Mouse (Mus musculus) embryo, embryonic 11 days (tissue): ENCODE measurements at regions not wholly inside any gene's neighbourhood (a gene's known extent, or its start where the extent isn't known, plus 50 kb on each side); places are given as distances from the start of the nearest gene placed in this dataset.

Experiments
- DNase-seq: peaks from one replicate; pipeline ENCODE4 v3.0.0-alpha.2; 2015

GRCm38 (mm10) chr3:105227551-105227950, 160.9 kb downstream of the 4930564D02Rik start:
- no peak for DNase-seq

- no peak for DNase-seq
These were observed 161.8 kb downstream of the 4930564D02Rik start for GRCm38 (mm10) chr3:105228401-105228800.

- no peak for DNase-seq
These were observed 174.4 kb downstream of the 4930564D02Rik start for GRCm38 (mm10) chr3:105241048-105241447.

GRCm38 (mm10) chr3:105257096-105257495, 190.5 kb downstream of the 4930564D02Rik start:
- DNase-seq, result no peak

- peak; percentile 87 for DNase-seq
These were observed 176.9 kb upstream of the Kcnd3 start for GRCm38 (mm10) chr3:105275241-105275640.

GRCm38 (mm10) chr3:105280971-105281370, 171.2 kb upstream of the Kcnd3 start:
- DNase-seq, result no peak

- no peak for DNase-seq
These were observed 170.4 kb upstream of the Kcnd3 start for GRCm38 (mm10) chr3:105281686-105282085.

- no peak for DNase-seq
These were observed 153.9 kb upstream of the Kcnd3 start for GRCm38 (mm10) chr3:105298273-105298672.

GRCm38 (mm10) chr3:105300693-105301548, 151.2 kb upstream of the Kcnd3 start:
- no peak for DNase-seq

GRCm38 (mm10) chr3:105307676-105308075, 144.5 kb upstream of the Kcnd3 start:
- peak; percentile 68 for DNase-seq

- no peak for DNase-seq
These were observed 143.1 kb upstream of the Kcnd3 start for GRCm38 (mm10) chr3:105309020-105309419.

GRCm38 (mm10) chr3:105353268-105353667, 98.9 kb upstream of the Kcnd3 start:
- DNase-seq, result no peak

GRCm38 (mm10) chr3:105354123-105354931, 97.8 kb upstream of the Kcnd3 start:
- no peak for DNase-seq

GRCm38 (mm10) chr3:105357511-105357910, 94.6 kb upstream of the Kcnd3 start:
- no peak for DNase-seq

GRCm38 (mm10) chr3:105359636-105360035, 92.5 kb upstream of the Kcnd3 start:
- DNase-seq, result peak; percentile 31

GRCm38 (mm10) chr3:105364685-105365084, 87.4 kb upstream of the Kcnd3 start:
- no peak for DNase-seq

GRCm38 (mm10) chr3:105366806-105367205, 85.3 kb upstream of the Kcnd3 start:
- DNase-seq, result no peak

- DNase-seq, result no peak
These were observed 84.2 kb upstream of the Kcnd3 start for GRCm38 (mm10) chr3:105367972-105368371.

- no peak for DNase-seq
These were observed 79.7 kb upstream of the Kcnd3 start for GRCm38 (mm10) chr3:105372371-105372828.

GRCm38 (mm10) chr3:105374306-105374705, 77.8 kb upstream of the Kcnd3 start:
- no peak for DNase-seq

- DNase-seq, result no peak
These were observed 77.3 kb upstream of the Kcnd3 start for GRCm38 (mm10) chr3:105374836-105375235.

- DNase-seq, result no peak
These were observed 76.7 kb upstream of the Kcnd3 start for GRCm38 (mm10) chr3:105375383-105375782.

- no peak for DNase-seq
These were observed 76.3 kb upstream of the Kcnd3 start for GRCm38 (mm10) chr3:105375820-105376219.

- no peak for DNase-seq
These were observed 75.8 kb upstream of the Kcnd3 start for GRCm38 (mm10) chr3:105376346-105376745.
